Mouse (Mus musculus): ENCODE measurements around the gene Fbxo30. TPM values are rescaled to one million over a fixed set of nuclear protein-coding genes. Genes with fewer than 3 reads are reported as not detected.

Fbxo30 gene
- polyA plus RNA-seq, 1 experiment from 2014 or later = 16.3 TPM

Other genes starting within 250 kb of the Fbxo30 start
- 5.1 and 6.1 TPM in 2 replicates for gene Grm1, start 199.0 kb upstream of the Fbxo30 start, polyA plus RNA-seq (2014; fragmentation: Nextera tagmentation; extraction: Ambion mirVana)
- gene Shprh, start 131.9 kb upstream of the Fbxo30 start, polyA plus RNA-seq (2014; fragmentation: Nextera tagmentation; extraction: Ambion mirVana) = 26.8 and 27.2 TPM in 2 replicates
- 2.0 and 2.3 TPM in 2 replicates for gene Epm2a, start 62.1 kb downstream of the Fbxo30 start, polyA plus RNA-seq (2014; fragmentation: Nextera tagmentation; extraction: Ambion mirVana)